Mouse (Mus musculus) limb, embryonic 15.5 days (tissue): ENCODE data around the gene Gm10198. TPM values are rescaled to one million over a fixed set of nuclear protein-coding genes. Genes with fewer than 3 reads are reported as not detected.

Source experiments
- ATAC-seq: fragments of 200-750 bp; cut with Nextera tagmentation; 2 replicates; pipeline ENCODE4 v1.8.0; 2017; ENCODE audit warnings: low read depth, moderate TSS enrichment; ENCODE audit not compliant: insufficient number of reproducible peaks, low FRiP score, low TSS enrichment
- H3K27ac ChIP-seq: fragments of 300-500 bp; sonication (generic); 2 replicates; pipeline ENCODE4 v1.5.1; 2015; ENCODE audit warnings: moderate library complexity, mild to moderate bottlenecking, inconsistent platforms
- H3K27me3 ChIP-seq: fragments of 300-500 bp; sonication (generic); 2 replicates; pipeline ENCODE4 v1.6.1; 2015; ENCODE audit warnings: inconsistent platforms
- H3K36me3 ChIP-seq: fragments of 300-500 bp; sonication (generic); 2 replicates; pipeline ENCODE4 v1.6.1; 2015; ENCODE audit warnings: inconsistent platforms
- H3K4me1 ChIP-seq: fragments of 300-500 bp; sonication (generic); 2 replicates; pipeline ENCODE4 v1.6.1; 2015; ENCODE audit warnings: inconsistent platforms
- H3K4me2 ChIP-seq: fragments of 300-500 bp; sonication (generic); 2 replicates; pipeline ENCODE4 v1.6.1; 2015; ENCODE audit warnings: mild to moderate bottlenecking, inconsistent platforms
- H3K4me3 ChIP-seq: fragments of 300-500 bp; sonication (generic); 2 replicates; pipeline ENCODE4 v1.5.1; 2015; ENCODE audit warnings: mild to moderate bottlenecking, inconsistent platforms
- H3K9ac ChIP-seq: fragments of 300-500 bp; sonication (generic); 2 replicates; pipeline ENCODE4 v1.6.1; 2015; ENCODE audit warnings: inconsistent platforms
- H3K9me3 ChIP-seq: fragments of 300-500 bp; sonication (generic); 2 replicates; pipeline ENCODE4 v1.6.1; 2016; ENCODE audit warnings: inconsistent platforms
- WGBS: fragments of 180-500 bp; shearing (Covaris S2); methylation state at CpG from one replicate; pipeline ENCODE4 v1.1.7; 2015; 5-methylcytosine and 5-hydroxymethylcytosine counted together
- polyA plus RNA-seq: library from polyadenylated mRNA; unstranded; fragments of >200 nt; fragmentation: Nextera tagmentation; extraction: Ambion mirVana; gene quantifications from 2 replicates; pipeline ENCODE4 v1.2.1, GENCODE M21; 2015

Gm10198 gene
- polyA plus RNA-seq: not detected in 2 replicates

DNA sequence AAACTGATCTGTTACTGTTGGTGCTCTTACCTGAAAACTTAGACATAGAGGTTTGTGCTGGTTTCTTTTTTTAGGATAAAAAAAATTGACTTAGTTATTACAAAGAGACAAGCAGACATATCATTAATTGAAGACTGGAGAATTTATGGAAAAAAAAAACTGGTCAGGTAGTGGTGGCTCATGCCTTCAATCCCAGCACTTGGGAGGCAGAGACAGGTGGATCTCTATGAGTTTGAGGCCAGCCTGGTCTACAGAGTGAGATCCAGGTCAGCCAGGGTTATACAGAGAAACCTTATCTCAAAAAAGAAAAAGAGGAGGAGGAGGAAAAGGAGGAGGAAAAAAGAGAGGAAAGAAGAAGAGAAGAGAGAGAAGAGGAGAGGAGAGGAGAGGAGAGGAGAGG, at the start of gene Gm10198:
Gm10198 (plus strand) TSS at position 301 of the 400 bp plus-strand sequence.
- ATAC-seq: no peak
- no peaks in the 10 kb centered on the region for H3K9me3 ChIP-seq
- H3K4me1 ChIP-seq: no peaks in the 10 kb centered on the region
- H3K27ac ChIP-seq: no peak within 1 kb of the TSS
- no peak within 1 kb of the TSS for H3K4me3 ChIP-seq
- no peaks in the 10 kb centered on the region for H3K27me3 ChIP-seq
- H3K4me2 ChIP-seq: no peak within 1 kb of the TSS
- no peak within 1 kb of the TSS for H3K9ac ChIP-seq
- H3K36me3 ChIP-seq: no peaks in the 10 kb centered on the region

- Histone ChIP-seq H3K36me3 (no peaks in the 10 kb centered on the region), H3K27me3 (no peaks in the 10 kb centered on the region), H3K4me1 (no peaks in the 10 kb centered on the region), H3K4me3 (no peak overlapping the region), H3K9ac (no peak overlapping the region), H3K9me3 (no peaks in the 10 kb centered on the region), H3K27ac (no peak overlapping the region), H3K4me2 (no peak overlapping the region)
- ATAC-seq: no peak
- 84% methylated on average over 5 of the region's 5 CpGs for WGBS
These were observed 47.3 kb upstream of the Gm10198 start for GRCm38 (mm10) chr13:111545286-111545685.

DNA sequence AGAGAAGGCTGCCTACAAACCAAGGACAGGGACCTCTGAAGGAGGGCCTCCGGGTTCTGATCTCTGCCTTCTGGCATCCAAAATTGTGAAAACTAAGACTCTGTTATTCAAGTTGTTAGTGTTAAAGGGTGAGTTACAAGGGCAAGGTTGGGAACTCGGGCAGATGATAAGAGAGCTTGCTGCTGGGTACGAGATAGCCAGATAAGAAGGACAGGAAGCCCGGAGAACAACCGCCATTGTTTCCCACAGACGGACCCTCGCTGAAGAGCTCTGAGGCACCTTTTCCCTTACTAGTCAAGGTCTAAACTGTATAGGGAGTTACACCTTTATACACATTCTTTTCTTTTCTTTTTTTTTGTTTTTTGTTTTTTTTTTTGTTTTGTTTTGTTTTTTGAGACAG, 39.8 kb upstream of the Gm10198 start:
- H3K4me3 ChIP-seq: no peak overlapping the region
- ATAC-seq: no peak
- H3K27ac ChIP-seq: no peak overlapping the region
- H3K9me3 ChIP-seq: no peaks in the 10 kb centered on the region
- H3K9ac ChIP-seq: no peak overlapping the region
- no peaks in the 10 kb centered on the region for H3K36me3 ChIP-seq
- H3K4me2 ChIP-seq: no peak overlapping the region
- H3K27me3 ChIP-seq: no peaks in the 10 kb centered on the region
- H3K4me1 ChIP-seq: peaks cover 2% of the 10 kb centered on the region; the same call in 1 of the 2 replicates
- WGBS: 86% methylated on average over 7 of the region's 7 CpGs

GRCm38 (mm10) chr13:111553182-111553581, 39.4 kb upstream of the Gm10198 start:
- no peak for ATAC-seq
- H3K36me3 ChIP-seq: no peaks in the 10 kb centered on the region
- no peaks in the 10 kb centered on the region for H3K9me3 ChIP-seq
- H3K27me3 ChIP-seq: no peaks in the 10 kb centered on the region
- no peak overlapping the region for H3K4me3 ChIP-seq
- H3K9ac ChIP-seq: no peak overlapping the region
- H3K4me1 ChIP-seq: peaks cover 2% of the 10 kb centered on the region; the same call in 1 of the 2 replicates
- 88% methylated on average over 7 of the region's 7 CpGs for WGBS
- no peak overlapping the region for H3K27ac ChIP-seq
- no peak overlapping the region for H3K4me2 ChIP-seq

- H3K4me3 ChIP-seq: no peak overlapping the region
- no peak overlapping the region for H3K9ac ChIP-seq
- ATAC-seq: no peak
- H3K4me1 ChIP-seq: peaks cover 2% of the 10 kb centered on the region; the same call in 1 of the 2 replicates
- no peak overlapping the region for H3K4me2 ChIP-seq
- WGBS: 74% methylated on average over 8 of the region's 8 CpGs
- no peaks in the 10 kb centered on the region for H3K9me3 ChIP-seq
- no peaks in the 10 kb centered on the region for H3K27me3 ChIP-seq
- no peaks in the 10 kb centered on the region for H3K36me3 ChIP-seq
- no peak overlapping the region for H3K27ac ChIP-seq
These were observed 38.6 kb upstream of the Gm10198 start for GRCm38 (mm10) chr13:111553941-111554340.

- Histone ChIP-seq H3K9ac (no peak overlapping the region), H3K4me3 (no peak overlapping the region), H3K9me3 (no peaks in the 10 kb centered on the region), H3K27me3 (no peaks in the 10 kb centered on the region), H3K36me3 (no peaks in the 10 kb centered on the region), H3K4me1 (peaks cover 2% of the 10 kb centered on the region; the same call in 1 of the 2 replicates), H3K27ac (no peak overlapping the region), H3K4me2 (no peak overlapping the region)
- 18% methylated on average over 8 of the region's 8 CpGs for WGBS
- no peak for ATAC-seq
These were observed 37.3 kb upstream of the Gm10198 start for GRCm38 (mm10) chr13:111555333-111555732.

GRCm38 (mm10) chr13:111556375-111556774, 36.2 kb upstream of the Gm10198 start:
- H3K9me3 ChIP-seq: no peaks in the 10 kb centered on the region
- H3K27ac ChIP-seq: no peak overlapping the region
- H3K4me2 ChIP-seq: no peak overlapping the region
- no peaks in the 10 kb centered on the region for H3K27me3 ChIP-seq
- 63% methylated on average over 4 of the region's 4 CpGs for WGBS
- H3K36me3 ChIP-seq: no peaks in the 10 kb centered on the region
- H3K9ac ChIP-seq: no peak overlapping the region
- ATAC-seq: no peak
- peaks cover 2% of the 10 kb centered on the region; the same call in 1 of the 2 replicates for H3K4me1 ChIP-seq
- H3K4me3 ChIP-seq: no peak overlapping the region

GRCm38 (mm10) chr13:111560152-111560551, 32.4 kb upstream of the Gm10198 start:
- no peaks in the 10 kb centered on the region for H3K9me3 ChIP-seq
- H3K9ac ChIP-seq: no peak overlapping the region
- WGBS: 88% methylated on average over 3 of the region's 3 CpGs
- no peak overlapping the region for H3K4me2 ChIP-seq
- H3K27me3 ChIP-seq: no peaks in the 10 kb centered on the region
- no peak for ATAC-seq
- peaks cover under 1% of the 10 kb centered on the region; the same call in 1 of the 2 replicates for H3K4me1 ChIP-seq
- H3K27ac ChIP-seq: no peak overlapping the region
- no peak overlapping the region for H3K4me3 ChIP-seq
- no peaks in the 10 kb centered on the region for H3K36me3 ChIP-seq

DNA sequence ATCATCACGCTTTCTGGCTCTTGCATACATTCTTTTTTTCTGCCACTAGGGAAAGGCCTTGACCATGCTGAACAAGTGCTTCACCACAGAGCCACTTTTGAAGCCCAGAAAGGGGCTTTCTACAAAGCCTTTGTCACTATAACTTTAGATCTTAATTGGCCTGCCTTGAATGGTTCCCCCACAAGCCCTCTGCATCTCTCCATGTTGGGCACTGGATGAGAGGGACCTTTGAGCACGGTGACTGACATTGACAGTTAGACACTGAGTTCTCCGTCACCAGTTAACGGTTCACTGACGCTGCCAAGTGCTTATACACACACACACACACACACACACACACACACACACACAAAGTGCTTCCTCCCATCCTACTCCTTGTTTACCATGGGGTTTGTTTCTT, 30.0 kb upstream of the Gm10198 start:
- Histone ChIP-seq H3K27ac (no peak overlapping the region), H3K9ac (no peak overlapping the region), H3K4me2 (no peak overlapping the region), H3K27me3 (no peaks in the 10 kb centered on the region), H3K36me3 (no peaks in the 10 kb centered on the region), H3K4me1 (no peaks in the 10 kb centered on the region), H3K4me3 (no peak overlapping the region), H3K9me3 (no peaks in the 10 kb centered on the region)
- WGBS: 83% methylated on average over 5 of the region's 5 CpGs
- no peak for ATAC-seq

GRCm38 (mm10) chr13:111574196-111574595, 18.4 kb upstream of the Gm10198 start:
- H3K36me3 ChIP-seq: no peaks in the 10 kb centered on the region
- H3K27ac ChIP-seq: no peak overlapping the region
- H3K4me2 ChIP-seq: no peak overlapping the region
- no peak overlapping the region for H3K9ac ChIP-seq
- H3K9me3 ChIP-seq: no peaks in the 10 kb centered on the region
- no peak overlapping the region for H3K4me3 ChIP-seq
- 47% methylated on average over 4 of the region's 4 CpGs for WGBS
- H3K27me3 ChIP-seq: no peaks in the 10 kb centered on the region
- ATAC-seq: no peak
- H3K4me1 ChIP-seq: no peaks in the 10 kb centered on the region

DNA sequence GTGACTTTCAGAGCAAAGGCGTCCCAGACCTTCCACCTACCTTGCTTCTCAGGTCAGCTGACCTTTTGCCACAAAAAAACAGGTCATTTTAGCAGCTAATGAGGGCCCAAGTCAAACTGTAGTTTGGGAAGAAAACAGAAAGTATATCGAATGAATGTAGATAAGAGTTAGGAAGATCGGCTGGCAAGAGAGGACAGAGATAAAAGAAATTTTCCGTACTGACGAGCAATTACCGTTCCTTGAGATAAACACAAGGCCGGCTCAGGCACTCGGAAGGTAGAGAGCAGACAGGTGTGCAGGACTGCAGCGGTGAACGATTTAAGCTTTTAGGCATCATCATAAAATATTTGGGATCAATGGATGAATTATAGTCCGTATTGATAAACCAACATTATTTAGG, 15.4 kb upstream of the Gm10198 start:
- H3K36me3 ChIP-seq: no peaks in the 10 kb centered on the region
- H3K9ac ChIP-seq: no peak overlapping the region
- no peak overlapping the region for H3K4me2 ChIP-seq
- H3K27ac ChIP-seq: no peak overlapping the region
- H3K4me3 ChIP-seq: no peak overlapping the region
- H3K27me3 ChIP-seq: no peaks in the 10 kb centered on the region
- no peak for ATAC-seq
- 95% methylated on average over 11 of the region's 11 CpGs for WGBS
- H3K4me1 ChIP-seq: no peaks in the 10 kb centered on the region
- H3K9me3 ChIP-seq: no peaks in the 10 kb centered on the region

DNA sequence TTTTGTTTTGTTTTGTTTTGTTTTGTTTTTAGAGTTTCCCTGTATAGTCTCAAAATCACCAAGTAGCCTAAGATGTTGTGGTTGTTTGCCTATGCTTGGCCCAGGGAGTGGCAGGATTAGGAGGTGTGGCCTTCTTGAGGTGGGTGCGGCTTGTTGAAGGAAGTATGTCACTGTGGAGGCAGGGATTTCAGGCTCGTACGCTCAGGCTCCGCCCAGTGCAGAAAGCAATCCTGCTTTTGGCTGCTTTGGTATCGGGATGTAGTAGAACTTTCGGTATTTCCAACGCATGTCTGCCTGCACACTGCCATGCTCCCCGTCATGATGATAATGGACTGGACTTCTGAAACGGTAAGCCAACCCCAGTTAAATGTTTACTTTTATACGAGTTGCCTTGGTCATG, 12.5 kb upstream of the Gm10198 start:
- Histone ChIP-seq H3K9ac (no peak overlapping the region), H3K36me3 (no peaks in the 10 kb centered on the region), H3K27ac (no peak overlapping the region), H3K27me3 (no peaks in the 10 kb centered on the region), H3K4me2 (no peak overlapping the region), H3K9me3 (no peaks in the 10 kb centered on the region), H3K4me1 (no peaks in the 10 kb centered on the region), H3K4me3 (no peak overlapping the region)
- WGBS: 90% methylated on average over 10 of the region's 10 CpGs
- ATAC-seq: no peak

- H3K27ac ChIP-seq: no peak overlapping the region
- WGBS: 80% methylated on average over 7 of the region's 7 CpGs
- H3K9ac ChIP-seq: no peak overlapping the region
- H3K9me3 ChIP-seq: no peaks in the 10 kb centered on the region
- H3K36me3 ChIP-seq: no peaks in the 10 kb centered on the region
- no peaks in the 10 kb centered on the region for H3K4me1 ChIP-seq
- no peak overlapping the region for H3K4me3 ChIP-seq
- ATAC-seq: no peak
- no peak overlapping the region for H3K4me2 ChIP-seq
- H3K27me3 ChIP-seq: no peaks in the 10 kb centered on the region
These were observed 5.5 kb downstream of the Gm10198 start for GRCm38 (mm10) chr13:111598111-111598510.
